Mouse (Mus musculus) ES-E14 (cell line): ENCODE data around the gene Carf.
"Not testable (repeated sequence)": the region's sequence is repeated elsewhere in the genome, so short reads cannot be mapped to it uniquely, and the experiment has no call there.

Experiments
- CHD2 ChIP-seq: IDR thresholded peaks from 2 replicates; pipeline ENCODE4 v1.6.1; 2014; ENCODE audit warnings: mild to moderate bottlenecking, low read depth, low read length, inconsistent platforms
- HCFC1 ChIP-seq: IDR thresholded peaks from 2 replicates; pipeline ENCODE4 v1.6.1; 2012; ENCODE audit warnings: low read length, inconsistent platforms, borderline replicate concordance; ENCODE audit not compliant: insufficient read depth
- MAFK ChIP-seq: IDR thresholded peaks from 2 replicates; pipeline ENCODE4 v1.6.1; 2014; ENCODE audit warnings: mild to moderate bottlenecking, low read depth, low read length, inconsistent platforms; ENCODE audit not compliant: insufficient read depth
- ZC3H11A ChIP-seq: IDR thresholded peaks from 2 replicates; pipeline ENCODE4 v1.6.1; 2012; ENCODE audit warnings: low read depth, mild to moderate bottlenecking, inconsistent platforms, low read length, borderline replicate concordance
- ZNF384 ChIP-seq: IDR thresholded peaks from 2 replicates; pipeline ENCODE4 v1.6.1; 2012; ENCODE audit warnings: low read depth, low read length, inconsistent platforms

DNA sequence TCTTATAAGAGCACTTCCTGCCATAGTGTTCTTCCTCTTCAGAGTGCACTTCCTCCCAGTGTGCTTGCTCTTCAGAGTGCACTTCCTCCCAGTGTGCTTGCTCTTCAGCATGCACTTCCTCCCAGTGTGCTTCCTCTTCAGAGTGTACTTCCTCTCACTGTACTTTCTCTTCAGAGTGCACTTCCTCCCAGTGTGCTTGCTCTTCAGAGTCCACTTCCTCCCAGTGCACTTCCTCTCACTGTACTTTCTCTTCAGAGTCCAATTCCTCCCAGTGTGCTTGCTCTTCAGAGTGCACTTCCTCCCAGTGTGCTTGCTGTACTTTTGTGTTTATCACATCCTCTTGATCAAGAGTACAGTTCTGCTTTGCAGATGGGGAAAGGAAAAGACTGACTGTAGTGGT lies 27.3 kb upstream of the Carf start:
- not testable (repeated sequence) for TF ChIP-seq MAFK, ZC3H11A, ZNF384, CHD2, HCFC1
